Mouse (Mus musculus): ENCODE measurements around the gene Atp5c1. TPM values are rescaled to one million over a fixed set of nuclear protein-coding genes. Genes with fewer than 3 reads are reported as not detected.
A peak's percentile ranks its signal among the peaks of the same experiment; 100 is the strongest.

Atp5c1 gene
- total and polyA plus RNA-seq, 2 experiments from 2014 or later, result 519 to 663 TPM

- DNase-seq (no peak), ATAC-seq (no peak)
- H3K27ac ChIP-seq (ENCODE audit: low read depth, low read length), result no peak overlapping the region
- no peak overlapping the region for H3K4me3 ChIP-seq (ENCODE audit: low read depth, low read length)
- no peak overlapping the region for H3K9ac ChIP-seq
- H3K4me1 ChIP-seq (ENCODE audit: insufficient read depth), result peaks cover 24% of the 10 kb centered on the region
- H3K36me3 ChIP-seq (ENCODE audit: insufficient read depth), result peaks cover 12% of the 10 kb centered on the region; the same call in 1 of the 2 replicates
- H3K4me2 ChIP-seq (ENCODE audit: low read depth), result no peak overlapping the region
- H3K27me3 ChIP-seq (ENCODE audit: insufficient read depth, low read length), result no peaks in the 10 kb centered on the region
- no peaks in the 10 kb centered on the region for H3K9me3 ChIP-seq (ENCODE audit: low read length)
- 84% methylated on average over 1 of the region's 1 CpGs for WGBS
- TF ChIP-seq CTCF (IDR thresholded peaks at IDR 0.05; ENCODE audit: low read depth), result no peak
These were observed 2.4 kb upstream of the Atp5c1 start for GRCm38 (mm10) chr2:10082737-10083136.

DNA sequence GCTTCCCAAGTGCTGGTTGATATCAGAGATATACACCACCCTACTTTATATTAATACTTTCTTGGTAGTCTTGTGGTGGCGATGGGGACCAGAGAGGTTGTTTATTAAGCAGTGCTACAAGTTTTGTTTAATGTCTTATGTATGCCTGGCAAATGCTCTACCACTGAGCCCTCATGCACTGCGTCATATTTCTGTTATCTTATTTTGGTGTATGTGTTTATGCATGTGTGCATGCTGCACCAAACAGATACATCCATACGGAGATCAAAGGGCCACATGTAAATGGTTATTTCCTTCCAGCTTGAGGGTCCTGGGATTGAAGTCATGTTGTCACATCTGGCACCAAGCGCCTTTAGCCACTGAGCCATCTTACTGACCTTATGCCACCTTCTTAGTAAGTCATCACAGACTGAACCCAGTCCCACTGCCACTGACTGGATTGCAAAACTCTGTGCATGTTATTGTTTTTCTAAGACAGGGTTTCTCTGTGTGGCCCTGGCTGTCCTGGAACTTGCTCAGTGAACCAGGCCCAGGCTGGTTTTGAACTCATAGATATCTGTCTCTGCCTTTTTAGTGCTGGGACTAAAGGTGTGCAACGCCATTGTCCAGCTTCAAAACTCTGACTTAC is 1.3 kb upstream of the Atp5c1 start:
- Histone ChIP-seq H3K4me1 (ENCODE audit: insufficient read depth) (peaks cover 28% of the 10 kb centered on the region), H3K9ac (peak overlapping the region; percentile 98; the same call in 1 of the 2 replicates), H3K4me2 (ENCODE audit: low read depth) (peak overlapping the region; percentile 65), H3K27me3 (ENCODE audit: insufficient read depth, low read length) (no peaks in the 10 kb centered on the region), H3K4me3 (ENCODE audit: low read depth, low read length) (peak overlapping the region; percentile 93), H3K27ac (ENCODE audit: low read depth, low read length) (no peak overlapping the region), H3K9me3 (ENCODE audit: low read length) (no peaks in the 10 kb centered on the region), H3K36me3 (ENCODE audit: insufficient read depth) (peaks cover 5% of the 10 kb centered on the region; the same call in 1 of the 2 replicates)
- no peak for DNase-seq
- TF ChIP-seq CTCF (IDR thresholded peaks at IDR 0.05; ENCODE audit: low read depth), result no peak
- no peak for ATAC-seq
- 91% methylated on average over 5 of the region's 5 CpGs for WGBS

GRCm38 (mm10) chr2:10079745-10080309 is 483 bp downstream of the Atp5c1 start:
- no peak for DNase-seq
- no peak; the same call in 1 of the 2 replicates for ATAC-seq
- Histone ChIP-seq H3K4me3 (ENCODE audit: low read depth, low read length) (peak overlapping the region; percentile 93), H3K4me2 (ENCODE audit: low read depth) (peak overlapping the region; percentile 65), H3K9me3 (ENCODE audit: low read length) (no peaks in the 10 kb centered on the region), H3K4me1 (ENCODE audit: insufficient read depth) (peaks cover 28% of the 10 kb centered on the region), H3K9ac (peak overlapping the region; percentile 98), H3K27me3 (ENCODE audit: insufficient read depth, low read length) (no peaks in the 10 kb centered on the region), H3K36me3 (ENCODE audit: insufficient read depth) (no peaks in the 10 kb centered on the region; the same call in none of the 2 replicates), H3K27ac (ENCODE audit: low read depth, low read length) (peak overlapping the region; percentile 97)
- no peak for TF ChIP-seq CTCF (IDR thresholded peaks at IDR 0.05; ENCODE audit: low read depth)
- WGBS, result 3% methylated on average over 28 of the region's 28 CpGs

GRCm38 (mm10) chr2:10076675-10077074 is 3.6 kb downstream of the Atp5c1 start:
- Histone ChIP-seq H3K4me1 (ENCODE audit: insufficient read depth) (peaks cover 26% of the 10 kb centered on the region), H3K4me3 (ENCODE audit: low read depth, low read length) (no peak overlapping the region), H3K27me3 (ENCODE audit: insufficient read depth, low read length) (no peaks in the 10 kb centered on the region), H3K4me2 (ENCODE audit: low read depth) (no peak overlapping the region), H3K36me3 (ENCODE audit: insufficient read depth) (no peaks in the 10 kb centered on the region; the same call in 1 of the 2 replicates), H3K9me3 (ENCODE audit: low read length) (no peaks in the 10 kb centered on the region), H3K27ac (ENCODE audit: low read depth, low read length) (no peak overlapping the region), H3K9ac (no peak overlapping the region)
- DNase-seq (no peak), ATAC-seq (no peak)
- WGBS, result 88% methylated on average over 8 of the region's 8 CpGs
- no peak for TF ChIP-seq CTCF (IDR thresholded peaks at IDR 0.05; ENCODE audit: low read depth)

DNA sequence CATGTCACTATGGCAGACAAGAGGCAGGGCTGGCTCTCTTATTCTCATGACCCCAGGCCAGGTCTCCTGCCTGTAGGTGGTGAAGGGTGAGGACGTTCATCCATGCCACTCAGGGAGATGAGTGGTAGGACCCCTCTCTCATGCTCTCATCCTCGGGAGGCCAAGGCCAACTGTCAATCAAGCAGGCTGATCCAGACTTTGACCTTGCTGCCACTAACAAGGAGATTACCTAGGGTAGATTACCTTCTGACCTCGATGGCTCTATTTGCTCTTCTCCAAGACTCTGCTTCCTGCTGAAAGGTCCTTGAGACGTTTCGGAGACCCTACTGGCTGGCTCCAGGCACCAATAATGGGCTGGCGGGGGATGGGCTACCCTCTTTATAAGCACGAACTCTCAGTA is 5.8 kb downstream of the Atp5c1 start:
- no peaks in the 10 kb centered on the region for H3K27me3 ChIP-seq (ENCODE audit: insufficient read depth, low read length)
- no peak for TF ChIP-seq CTCF (IDR thresholded peaks at IDR 0.05; ENCODE audit: low read depth)
- no peak overlapping the region for H3K27ac ChIP-seq (ENCODE audit: low read depth, low read length)
- H3K4me3 ChIP-seq (ENCODE audit: low read depth, low read length), result no peak overlapping the region
- H3K36me3 ChIP-seq (ENCODE audit: insufficient read depth), result no peaks in the 10 kb centered on the region; the same call in 1 of the 2 replicates
- DNase-seq (no peak), ATAC-seq (no peak)
- no peak overlapping the region for H3K4me2 ChIP-seq (ENCODE audit: low read depth)
- H3K4me1 ChIP-seq (ENCODE audit: insufficient read depth), result peaks cover 20% of the 10 kb centered on the region
- H3K9ac ChIP-seq, result no peak overlapping the region
- H3K9me3 ChIP-seq (ENCODE audit: low read length), result no peaks in the 10 kb centered on the region
- 81% methylated on average over 7 of the region's 7 CpGs for WGBS

- WGBS, result 92% methylated on average over 7 of the region's 7 CpGs
- H3K9me3 ChIP-seq (ENCODE audit: low read length), result no peaks in the 10 kb centered on the region
- H3K9ac ChIP-seq, result no peak overlapping the region
- no peaks in the 10 kb centered on the region for H3K27me3 ChIP-seq (ENCODE audit: insufficient read depth, low read length)
- no peak overlapping the region for H3K27ac ChIP-seq (ENCODE audit: low read depth, low read length)
- no peak overlapping the region for H3K4me2 ChIP-seq (ENCODE audit: low read depth)
- no peak for DNase-seq
- no peak for TF ChIP-seq CTCF (IDR thresholded peaks at IDR 0.05; ENCODE audit: low read depth)
- peaks cover 18% of the 10 kb centered on the region for H3K36me3 ChIP-seq (ENCODE audit: insufficient read depth)
- no peaks in the 10 kb centered on the region for H3K4me1 ChIP-seq (ENCODE audit: insufficient read depth)
- H3K4me3 ChIP-seq (ENCODE audit: low read depth, low read length), result no peak overlapping the region
- ATAC-seq, result no peak
These were observed 8.6 kb downstream of the Atp5c1 start for GRCm38 (mm10) chr2:10071751-10072150.

- H3K4me1 ChIP-seq (ENCODE audit: insufficient read depth), result no peaks in the 10 kb centered on the region
- no peak overlapping the region for H3K4me2 ChIP-seq (ENCODE audit: low read depth)
- no peak for TF ChIP-seq CTCF (IDR thresholded peaks at IDR 0.05; ENCODE audit: low read depth)
- no peak overlapping the region for H3K4me3 ChIP-seq (ENCODE audit: low read depth, low read length)
- H3K9ac ChIP-seq, result no peak overlapping the region
- WGBS, result 83% methylated on average over 5 of the region's 5 CpGs
- ATAC-seq (no peak), DNase-seq (no peak)
- no peak overlapping the region for H3K27ac ChIP-seq (ENCODE audit: low read depth, low read length)
- no peaks in the 10 kb centered on the region for H3K9me3 ChIP-seq (ENCODE audit: low read length)
- peaks cover 78% of the 10 kb centered on the region for H3K36me3 ChIP-seq (ENCODE audit: insufficient read depth)
- no peaks in the 10 kb centered on the region for H3K27me3 ChIP-seq (ENCODE audit: insufficient read depth, low read length)
These were observed 21.5 kb downstream of the Atp5c1 start for GRCm38 (mm10) chr2:10058836-10059235.

Measured in forebrain, postnatal 0 days (tissue).